Mouse (Mus musculus) midbrain, postnatal 0 days (tissue): ENCODE data around the gene Tnni3k. TPM values are rescaled to one million over a fixed set of nuclear protein-coding genes. Genes with fewer than 3 reads are reported as not detected.

ENCODE experiments used
- ATAC-seq: fragments of 200-750 bp; cut with Nextera tagmentation; 2 replicates; pipeline ENCODE4 v1.8.0; 2017; ENCODE audit warnings: moderate number of reproducible peaks, mild to moderate bottlenecking, moderate TSS enrichment, moderate library complexity; ENCODE audit not compliant: low FRiP score
- DNase-seq: peaks from one replicate; pipeline ENCODE4 v3.0.0-alpha.2; 2015; ENCODE audit warnings: low spot score
- H3K27ac ChIP-seq: fragments of 300-500 bp; sonication (generic); 2 replicates; pipeline ENCODE4 v1.5.1; 2014; ENCODE audit warnings: low read depth, mild to moderate bottlenecking, low read length, mixed read lengths
- H3K27me3 ChIP-seq: fragments of 300-500 bp; sonication (generic); 2 replicates; pipeline ENCODE4 v1.6.1; 2014; ENCODE audit warnings: low read length, control low read depth, mixed read lengths; ENCODE audit not compliant: insufficient read depth
- H3K36me3 ChIP-seq: fragments of 300-500 bp; sonication (generic); 2 replicates; pipeline ENCODE4 v1.6.1; 2014; ENCODE audit warnings: low read length, control low read depth, mixed read lengths; ENCODE audit not compliant: insufficient read depth
- H3K4me1 ChIP-seq: fragments of 300-500 bp; sonication (generic); 2 replicates; pipeline ENCODE4 v1.6.1; 2014; ENCODE audit warnings: mild to moderate bottlenecking, control low read depth, antibody characterized with exemption, low read length, mixed read lengths; ENCODE audit not compliant: insufficient read depth
- H3K4me2 ChIP-seq: fragments of 300-500 bp; sonication (generic); 2 replicates; pipeline ENCODE4 v1.6.1; 2014; ENCODE audit warnings: low read depth, mild to moderate bottlenecking, low read length, mixed read lengths; ENCODE audit not compliant: poor library complexity, severe bottlenecking
- H3K4me3 ChIP-seq: fragments of 300-500 bp; sonication (generic); 2 replicates; pipeline ENCODE4 v1.5.1; 2014; ENCODE audit warnings: low read depth, mild to moderate bottlenecking, low read length, moderate library complexity
- H3K9ac ChIP-seq: fragments of 300-500 bp; sonication (generic); replicated peaks from 2 replicates; pipeline ENCODE4 v1.6.1; 2014; ENCODE audit warnings: mild to moderate bottlenecking, low read length, moderate library complexity, mixed read lengths; ENCODE audit not compliant: poor library complexity, severe bottlenecking
- H3K9me3 ChIP-seq: fragments of 300-500 bp; sonication (generic); 2 replicates; pipeline ENCODE4 v1.6.1; 2016; ENCODE audit warnings: low read length, control low read depth
- CTCF ChIP-seq: IDR thresholded peaks from 2 replicates; pipeline ENCODE4 v1.5.1; 2016; ENCODE audit warnings: antibody characterized with exemption, mild to moderate bottlenecking
- WGBS: fragments of 180-500 bp; shearing (Covaris S2); extraction: QIAGEN DNeasy Blood & Tissue Kit; methylation state at CpG from one replicate; pipeline ENCODE4 v1.1.7; 2014; 5-methylcytosine and 5-hydroxymethylcytosine counted together
- polyA plus RNA-seq: library from polyadenylated mRNA; unstranded; fragments of >200 nt; fragmentation: Nextera tagmentation; extraction: Ambion mirVana; gene quantifications from 2 replicates; pipeline ENCODE4 v1.2.1, GENCODE M21; 2015
- total RNA-seq: library from RNA; depleted of rRNA; stranded (reverse); fragments of >200 nt; gene quantifications from 2 replicates; pipeline ENCODE4 v1.2.3, GENCODE M21; 2014

The Tnni3k gene
- total and polyA plus RNA-seq, 2 experiments from 2014 or later, result not detected

DNA sequence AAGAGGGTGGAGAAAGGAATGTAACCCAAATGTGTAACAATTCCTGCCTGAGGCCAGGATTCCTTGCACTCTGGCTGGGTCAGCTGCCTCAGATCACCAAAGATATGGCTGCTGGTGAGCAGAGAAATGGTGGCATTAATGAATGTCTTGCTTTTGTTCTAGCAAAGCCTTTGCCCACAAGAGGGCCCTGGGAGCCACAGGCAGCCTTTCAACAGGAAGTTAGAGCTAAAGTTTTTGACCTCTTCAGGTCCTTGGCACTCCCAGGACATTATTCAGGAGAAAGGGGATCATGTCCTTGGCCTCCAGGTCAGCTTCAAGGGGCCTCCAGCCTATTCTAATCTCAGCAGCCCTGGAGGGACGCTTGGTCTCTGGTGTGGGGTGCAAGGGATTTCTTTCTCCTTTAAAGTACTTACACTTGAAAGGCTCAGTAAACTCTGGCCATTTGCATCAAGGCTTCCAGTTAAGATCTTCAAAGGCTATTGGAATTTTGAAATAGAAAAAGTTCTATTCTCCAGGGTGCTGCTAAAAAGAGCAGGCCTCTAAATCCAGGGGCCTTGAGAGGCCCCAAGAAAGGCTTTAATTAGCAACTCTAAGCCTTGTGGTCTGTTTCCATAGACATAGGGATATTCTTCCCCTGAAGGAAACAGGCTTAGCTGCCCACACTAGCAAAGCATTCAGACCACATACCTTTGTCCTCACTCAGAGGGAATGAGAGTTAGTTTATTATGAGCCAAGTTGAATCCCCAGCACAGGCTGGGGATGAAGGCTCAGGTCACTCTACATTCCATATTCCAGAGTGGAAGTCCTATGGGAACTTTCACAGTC is 16.0 kb downstream of the Tnni3k start:
- Histone ChIP-seq H3K9ac (no peak overlapping the region), H3K4me2 (no peak overlapping the region), H3K9me3 (no peaks in the 10 kb centered on the region), H3K27ac (no peak overlapping the region), H3K4me1 (no peaks in the 10 kb centered on the region), H3K4me3 (no peak overlapping the region), H3K27me3 (no peaks in the 10 kb centered on the region), H3K36me3 (no peaks in the 10 kb centered on the region)
- WGBS, result 15% methylated on average over 1 of the region's 1 CpGs
- TF ChIP-seq CTCF, result no peak
- no peak for ATAC-seq
- no peak for DNase-seq

DNA sequence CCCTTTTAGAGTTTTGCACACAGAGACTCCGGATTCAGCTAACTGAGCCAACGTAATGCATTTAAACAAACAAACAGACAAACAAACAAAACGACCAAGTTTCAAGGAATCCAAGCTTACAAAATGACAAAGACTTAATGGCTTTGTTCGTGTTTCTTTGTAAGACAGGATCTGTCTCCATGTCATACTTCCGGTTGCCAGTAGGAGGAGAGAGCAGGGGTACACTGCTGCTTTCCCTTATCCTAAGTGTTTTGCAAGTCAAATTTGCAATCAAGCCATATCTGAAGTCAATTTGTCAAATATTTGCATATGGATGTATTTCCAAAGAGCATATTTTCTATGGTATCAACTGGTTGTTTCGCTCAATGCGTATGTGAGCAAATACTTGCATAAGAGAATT is 20.9 kb downstream of the Tnni3k start:
- TF ChIP-seq CTCF, result peak; percentile 44
- H3K27ac ChIP-seq, result no peak overlapping the region
- no peaks in the 10 kb centered on the region for H3K36me3 ChIP-seq
- no peaks in the 10 kb centered on the region for H3K27me3 ChIP-seq
- no peak overlapping the region for H3K9ac ChIP-seq
- WGBS, result 77% methylated on average over 7 of the region's 7 CpGs
- DNase-seq (no peak), ATAC-seq (no peak)
- H3K4me1 ChIP-seq, result no peaks in the 10 kb centered on the region
- no peak overlapping the region for H3K4me2 ChIP-seq
- H3K4me3 ChIP-seq, result no peak overlapping the region
- H3K9me3 ChIP-seq, result no peaks in the 10 kb centered on the region

DNA sequence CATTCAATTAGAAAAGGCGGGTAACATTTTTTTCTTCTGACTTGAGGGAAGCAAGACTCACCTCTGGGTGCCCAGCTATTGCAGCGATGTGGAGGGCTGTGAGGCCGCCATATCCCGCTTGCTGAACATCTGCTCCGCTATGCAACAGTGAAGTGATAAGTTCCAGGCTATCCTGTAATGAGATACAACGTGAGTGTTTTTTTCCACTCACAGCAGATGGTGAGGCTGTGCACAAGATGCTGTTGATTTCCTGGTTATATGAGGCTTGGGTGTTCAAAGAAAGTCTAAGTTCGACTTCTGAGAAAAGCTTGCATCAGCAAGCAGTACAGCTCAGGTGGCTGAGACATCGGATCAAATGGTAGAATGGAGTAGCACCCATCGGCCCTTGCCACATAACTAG is 25.0 kb downstream of the Tnni3k start:
- DNase-seq, result no peak
- ATAC-seq, result no peak
- Histone ChIP-seq H3K4me1 (no peaks in the 10 kb centered on the region), H3K4me2 (no peak overlapping the region), H3K4me3 (no peak overlapping the region), H3K9me3 (no peaks in the 10 kb centered on the region), H3K27ac (no peak overlapping the region), H3K9ac (no peak overlapping the region), H3K36me3 (no peaks in the 10 kb centered on the region), H3K27me3 (no peaks in the 10 kb centered on the region)
- no peak for TF ChIP-seq CTCF
- WGBS, result 94% methylated on average over 9 of the region's 9 CpGs

DNA sequence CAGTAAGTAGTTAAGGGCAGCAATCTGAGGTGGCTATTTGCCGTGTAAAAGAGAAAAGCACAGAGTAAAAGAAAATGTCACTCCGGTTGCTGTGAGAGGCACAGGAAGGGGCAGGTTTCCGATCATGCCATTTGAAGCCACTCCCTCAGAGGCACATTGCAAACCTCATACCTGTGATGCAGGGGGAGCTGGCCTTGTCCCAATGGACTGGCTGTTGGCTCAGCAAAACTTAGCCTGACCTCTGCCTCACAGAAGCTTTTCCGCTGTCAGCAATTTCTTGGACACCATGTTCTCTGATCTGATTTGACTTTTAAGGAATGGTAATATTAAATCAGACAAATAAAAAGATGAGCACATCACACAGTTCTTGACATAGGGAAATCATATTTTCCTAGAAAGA is 52.4 kb downstream of the Tnni3k start:
- H3K36me3 ChIP-seq, result no peaks in the 10 kb centered on the region
- H3K4me1 ChIP-seq, result no peaks in the 10 kb centered on the region
- H3K4me2 ChIP-seq, result no peak overlapping the region
- no peak overlapping the region for H3K4me3 ChIP-seq
- no peaks in the 10 kb centered on the region for H3K9me3 ChIP-seq
- H3K9ac ChIP-seq, result no peak overlapping the region
- 80% methylated on average over 4 of the region's 4 CpGs for WGBS
- no peak overlapping the region for H3K27ac ChIP-seq
- no peak for DNase-seq
- no peak for ATAC-seq
- H3K27me3 ChIP-seq, result no peaks in the 10 kb centered on the region
- no peak for TF ChIP-seq CTCF

DNA sequence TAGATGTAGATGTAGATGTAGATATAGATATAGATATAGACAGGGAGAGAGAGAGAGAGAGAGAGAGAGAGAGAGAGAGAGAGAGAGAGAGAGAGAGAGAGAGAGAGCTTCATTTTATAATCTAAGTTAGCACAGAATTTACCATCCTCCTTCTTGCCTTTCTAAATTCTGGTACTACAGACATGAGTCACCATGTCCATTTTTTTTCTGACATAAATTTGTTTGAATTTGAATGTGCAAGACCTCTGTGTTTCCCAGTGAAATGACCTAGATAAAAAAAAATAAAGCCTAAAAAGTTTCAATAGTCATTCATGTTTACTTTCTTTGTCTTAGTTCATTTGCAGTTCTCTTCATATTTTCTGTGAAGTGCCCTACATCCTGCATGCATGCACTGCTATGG is 54.2 kb downstream of the Tnni3k start:
- DNase-seq, result no peak
- Histone ChIP-seq H3K36me3 (no peaks in the 10 kb centered on the region), H3K9me3 (no peaks in the 10 kb centered on the region), H3K9ac (no peak overlapping the region), H3K4me2 (no peak overlapping the region), H3K27me3 (no peaks in the 10 kb centered on the region), H3K27ac (no peak overlapping the region), H3K4me1 (no peaks in the 10 kb centered on the region), H3K4me3 (no peak overlapping the region)
- TF ChIP-seq CTCF, result no peak
- no peak for ATAC-seq

DNA sequence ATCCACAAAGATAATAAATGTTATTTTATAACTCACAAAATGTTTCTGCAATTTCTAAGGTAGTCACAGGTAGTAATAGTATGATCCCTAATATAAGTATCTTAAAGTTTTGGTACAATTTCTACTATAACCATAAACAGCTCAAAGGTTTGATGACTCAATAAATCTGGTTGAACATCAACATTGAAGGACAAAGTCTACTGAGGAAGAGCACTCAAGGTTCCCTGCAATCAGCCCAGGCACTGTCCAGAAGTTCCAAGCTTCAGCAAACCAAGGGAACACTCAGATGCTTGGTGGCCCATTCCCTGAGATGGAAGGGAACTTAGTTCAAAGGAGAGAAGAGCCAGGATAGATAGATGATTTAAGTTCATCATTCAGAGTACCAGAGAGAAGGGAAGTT is 62.5 kb downstream of the Tnni3k start:
- no peaks in the 10 kb centered on the region for H3K27me3 ChIP-seq
- TF ChIP-seq CTCF, result no peak
- no peak overlapping the region for H3K4me3 ChIP-seq
- H3K9ac ChIP-seq, result no peak overlapping the region
- no peaks in the 10 kb centered on the region for H3K9me3 ChIP-seq
- no peak overlapping the region for H3K4me2 ChIP-seq
- ATAC-seq (no peak), DNase-seq (no peak)
- H3K36me3 ChIP-seq, result no peaks in the 10 kb centered on the region
- H3K27ac ChIP-seq, result no peak overlapping the region
- H3K4me1 ChIP-seq, result no peaks in the 10 kb centered on the region
